Mouse (Mus musculus) heart, embryonic 15.5 days (tissue): ENCODE measurements at regions not wholly inside any gene's neighbourhood (a gene's known extent, or its start where the extent isn't known, plus 50 kb on each side); places are given as distances from the start of the nearest gene placed in this dataset.

ENCODE experiments used
- ATAC-seq: fragments of 200-750 bp; cut with Nextera tagmentation; replicated peaks from 2 replicates; pipeline ENCODE4 v1.8.0; 2017; ENCODE audit warnings: low read depth, moderate TSS enrichment; ENCODE audit not compliant: insufficient number of reproducible peaks, insufficient read depth, low FRiP score
- H3K27ac ChIP-seq: fragments of 300-500 bp; sonication (generic); 2 replicates; pipeline ENCODE4 v1.5.1; 2015; ENCODE audit warnings: mild to moderate bottlenecking, inconsistent platforms
- H3K27me3 ChIP-seq: fragments of 300-500 bp; sonication (generic); 2 replicates; pipeline ENCODE4 v1.6.1; 2015; ENCODE audit warnings: inconsistent platforms
- H3K36me3 ChIP-seq: fragments of 300-500 bp; sonication (generic); 2 replicates; pipeline ENCODE4 v1.6.1; 2015; ENCODE audit warnings: mild to moderate bottlenecking, inconsistent platforms
- H3K4me1 ChIP-seq: fragments of 300-500 bp; sonication (generic); replicated peaks from 2 replicates; pipeline ENCODE4 v1.6.1; 2015; ENCODE audit warnings: inconsistent platforms
- H3K4me2 ChIP-seq: fragments of 300-500 bp; sonication (generic); 2 replicates; pipeline ENCODE4 v1.6.1; 2015; ENCODE audit warnings: inconsistent platforms, mild to moderate bottlenecking, moderate library complexity
- H3K4me3 ChIP-seq: fragments of 300-500 bp; sonication (generic); 2 replicates; pipeline ENCODE4 v1.5.1; 2015; ENCODE audit warnings: mild to moderate bottlenecking, inconsistent platforms
- H3K9ac ChIP-seq: fragments of 300-500 bp; sonication (generic); 2 replicates; pipeline ENCODE4 v1.6.1; 2015; ENCODE audit warnings: mild to moderate bottlenecking, inconsistent platforms
- H3K9me3 ChIP-seq: fragments of 300-500 bp; sonication (generic); replicated peaks from 2 replicates; pipeline ENCODE4 v1.6.1; 2016; ENCODE audit warnings: inconsistent platforms
- WGBS: fragments of 180-500 bp; shearing (Covaris S2); methylation state at CpG from one replicate; pipeline ENCODE4 v1.1.7; 2015; ENCODE audit warnings: mixed read lengths; 5-methylcytosine and 5-hydroxymethylcytosine counted together

DNA sequence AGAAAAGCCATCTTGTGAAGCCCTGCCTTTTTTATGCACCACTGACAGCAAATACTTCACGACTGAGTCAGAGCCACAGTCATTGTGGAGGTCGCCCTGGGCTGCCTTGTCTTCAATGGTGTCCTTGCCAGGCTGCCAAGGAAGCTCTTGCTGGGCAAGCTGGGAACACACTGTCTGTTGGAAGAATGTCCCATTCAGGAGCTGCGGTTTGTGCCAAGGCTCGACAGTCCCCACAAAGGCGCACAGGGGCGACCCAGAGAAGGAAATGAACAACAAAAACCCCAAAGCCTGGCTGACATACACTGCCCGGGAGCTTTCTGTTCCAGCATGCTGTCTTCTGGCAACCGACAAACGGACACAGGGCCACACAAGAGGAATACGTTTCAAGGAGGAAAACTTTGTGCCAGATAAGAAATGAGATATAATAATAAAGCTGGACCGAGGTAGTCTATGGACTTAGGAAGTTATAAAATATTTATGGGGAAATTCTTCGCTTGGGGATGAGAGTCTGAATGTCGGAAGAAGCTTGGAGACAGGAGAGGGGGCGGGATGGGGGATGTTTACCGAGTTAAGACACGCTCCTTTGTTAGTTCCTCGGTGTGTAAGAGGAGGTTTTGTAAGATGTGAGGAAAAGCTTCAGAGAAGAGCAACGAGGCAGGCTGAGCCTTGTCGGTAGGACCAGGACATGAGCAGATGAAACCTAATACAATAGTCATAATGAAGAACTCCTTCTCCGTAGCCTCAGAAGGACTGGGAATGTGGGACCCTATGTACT, 261.5 kb downstream of the Fzd1 start:
- Histone ChIP-seq H3K4me1 (peaks cover 34% of the 10 kb centered on the region), H3K4me3 (no peak overlapping the region), H3K27me3 (no peaks in the 10 kb centered on the region), H3K4me2 (peak overlapping the region; percentile 47), H3K36me3 (no peaks in the 10 kb centered on the region), H3K27ac (peak overlapping the region; percentile 53), H3K9ac (no peak overlapping the region), H3K9me3 (no peaks in the 10 kb centered on the region)
- no peak for ATAC-seq
- WGBS, result 26% methylated on average over 20 of the region's 20 CpGs

DNA sequence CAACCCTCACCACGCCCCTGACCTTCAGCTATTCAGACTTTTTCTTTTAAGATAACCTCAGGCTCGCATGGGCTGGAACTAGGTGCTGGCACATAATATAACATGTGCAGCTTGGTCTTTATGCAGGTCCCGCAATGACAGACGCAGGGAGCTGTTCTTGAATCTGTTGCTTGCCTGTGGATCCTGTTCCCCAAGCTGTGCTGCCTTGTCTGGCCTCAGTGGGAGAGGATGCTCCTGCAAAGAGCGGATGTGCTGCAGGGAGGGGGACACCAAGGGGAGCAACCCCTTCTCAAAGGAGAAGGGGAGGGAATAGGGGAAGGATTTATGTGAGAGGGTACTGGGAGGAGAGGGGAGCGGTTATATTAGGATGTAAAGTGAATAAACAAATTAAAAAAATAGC, 262.4 kb downstream of the Fzd1 start:
- H3K9me3 ChIP-seq, result no peaks in the 10 kb centered on the region
- H3K4me2 ChIP-seq, result no peak overlapping the region
- no peak overlapping the region for H3K9ac ChIP-seq
- no peak overlapping the region for H3K4me3 ChIP-seq
- H3K27me3 ChIP-seq, result no peaks in the 10 kb centered on the region
- ATAC-seq, result no peak
- 78% methylated on average over 6 of the region's 6 CpGs for WGBS
- no peak overlapping the region for H3K27ac ChIP-seq
- peaks cover 34% of the 10 kb centered on the region for H3K4me1 ChIP-seq
- no peaks in the 10 kb centered on the region for H3K36me3 ChIP-seq

DNA sequence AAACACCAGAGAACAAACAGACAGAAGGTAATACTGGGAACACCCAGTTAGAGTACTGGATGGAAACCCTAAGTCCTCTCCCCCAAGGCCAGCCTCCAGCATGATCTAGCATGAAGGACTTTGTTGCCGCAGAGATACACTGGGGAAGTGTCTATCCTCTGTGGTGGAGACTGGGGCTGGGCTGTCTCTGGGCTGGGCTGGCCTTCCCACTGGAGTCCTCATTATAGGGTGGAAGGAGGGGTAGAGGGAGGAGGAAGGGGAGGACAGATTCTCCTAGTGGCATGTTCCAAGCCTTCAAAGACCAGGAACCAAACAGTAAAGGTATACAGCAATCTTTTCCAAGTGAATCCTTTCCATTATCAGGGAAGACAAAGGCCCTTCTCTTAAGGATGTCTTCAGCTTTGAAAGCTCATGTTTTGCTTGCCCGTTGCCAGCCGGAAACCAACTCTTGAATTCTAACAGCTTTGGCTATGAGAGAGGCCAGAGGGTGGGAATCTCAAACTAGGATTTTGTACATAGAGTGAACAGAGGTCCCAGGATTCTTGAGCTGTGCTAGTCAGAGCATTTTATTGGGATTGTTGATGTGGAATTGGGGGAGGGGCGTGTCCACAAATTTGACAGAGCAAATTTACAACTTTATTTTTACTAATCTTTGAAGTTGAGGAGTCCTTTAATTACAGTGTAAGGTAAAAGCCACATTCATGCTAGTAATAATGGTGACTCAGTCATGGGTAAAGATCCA, 271.3 kb downstream of the Fzd1 start:
- 88% methylated on average over 4 of the region's 4 CpGs for WGBS
- Histone ChIP-seq H3K36me3 (no peaks in the 10 kb centered on the region), H3K9me3 (no peaks in the 10 kb centered on the region), H3K27ac (no peak overlapping the region), H3K4me2 (no peak overlapping the region), H3K4me1 (0 out of 2 replicates have a peak, but pooled peaks cover 6% of the 10 kb centered on the region), H3K9ac (no peak overlapping the region), H3K27me3 (no peaks in the 10 kb centered on the region), H3K4me3 (no peak overlapping the region)
- no peak for ATAC-seq

DNA sequence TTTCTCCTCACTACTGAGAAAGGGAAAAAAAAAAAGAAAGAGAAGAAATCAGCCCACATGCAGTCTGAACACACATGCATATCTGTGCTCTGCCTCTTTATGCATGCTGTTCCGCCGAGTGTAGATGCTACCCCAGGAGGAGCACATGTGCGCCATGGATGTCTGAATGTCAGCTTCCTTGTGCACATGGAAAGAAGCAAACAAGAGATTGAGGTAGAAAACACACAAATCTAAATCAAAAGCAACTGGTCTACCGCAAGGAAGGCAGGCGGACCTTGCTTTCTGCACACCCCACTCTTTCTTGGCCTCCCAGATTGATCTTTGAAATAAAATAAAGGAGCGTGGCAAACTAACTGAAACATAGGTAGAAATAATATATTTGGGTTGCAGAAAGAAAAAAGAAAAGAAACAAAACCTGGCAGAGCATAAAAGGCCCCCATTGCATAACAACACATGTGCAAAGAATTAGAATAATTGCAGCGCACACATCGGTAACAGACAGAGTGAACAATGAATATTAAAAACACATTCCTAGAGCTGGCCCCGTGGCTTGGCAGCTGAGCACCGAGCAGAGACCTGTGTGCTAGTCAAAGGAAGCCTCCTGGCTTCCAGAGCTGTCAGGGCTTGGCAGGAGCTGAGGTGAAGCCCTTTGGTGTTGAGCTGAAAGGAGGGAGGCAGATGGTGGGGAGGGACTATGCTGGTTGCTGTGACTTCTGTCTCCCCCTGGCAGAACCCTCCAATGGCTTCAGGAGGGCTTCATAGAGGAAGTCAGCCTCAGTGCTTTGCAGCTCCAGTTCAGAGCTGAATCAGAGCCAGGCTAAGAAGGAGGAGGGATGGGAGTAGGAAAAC, 272.1 kb downstream of the Fzd1 start:
- Histone ChIP-seq H3K9me3 (no peaks in the 10 kb centered on the region), H3K4me1 (0 out of 2 replicates have a peak, but pooled peaks cover 6% of the 10 kb centered on the region), H3K36me3 (no peaks in the 10 kb centered on the region), H3K9ac (no peak overlapping the region), H3K27me3 (no peaks in the 10 kb centered on the region), H3K27ac (no peak overlapping the region), H3K4me3 (no peak overlapping the region), H3K4me2 (no peak overlapping the region)
- no peak for ATAC-seq
- WGBS, result 64% methylated on average over 10 of the region's 10 CpGs

DNA sequence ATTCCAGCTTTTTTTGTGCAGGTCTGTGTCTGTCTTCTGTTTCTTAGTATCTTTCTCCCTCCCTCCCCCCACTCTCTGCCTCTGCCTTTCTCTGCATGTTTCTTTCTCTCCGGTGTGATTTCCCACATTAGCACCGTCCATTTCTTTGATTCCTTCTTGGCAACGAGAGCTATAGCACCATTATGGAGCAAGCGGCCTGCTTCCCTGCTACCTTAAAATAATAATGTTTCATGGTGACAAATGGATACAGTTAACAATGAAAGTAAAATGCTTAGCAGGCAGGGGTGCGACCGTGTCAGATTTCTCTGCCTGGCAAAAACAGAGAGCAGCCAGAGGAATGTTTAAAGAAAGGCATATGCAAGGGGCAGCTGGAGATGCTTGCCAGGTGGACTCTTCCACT, 273.1 kb downstream of the Fzd1 start:
- H3K9me3 ChIP-seq, result no peaks in the 10 kb centered on the region
- 0 out of 2 replicates have a peak, but pooled peaks cover 6% of the 10 kb centered on the region for H3K4me1 ChIP-seq
- no peak overlapping the region for H3K27ac ChIP-seq
- no peaks in the 10 kb centered on the region for H3K27me3 ChIP-seq
- H3K4me3 ChIP-seq, result no peak overlapping the region
- H3K4me2 ChIP-seq, result no peak overlapping the region
- WGBS, result 39% methylated on average over 6 of the region's 6 CpGs
- no peaks in the 10 kb centered on the region for H3K36me3 ChIP-seq
- H3K9ac ChIP-seq, result no peak overlapping the region
- ATAC-seq, result no peak

GRCm38 (mm10) chr5:4484151-4484550, 273.7 kb downstream of the Fzd1 start:
- H3K27ac ChIP-seq, result no peak overlapping the region
- H3K36me3 ChIP-seq, result no peaks in the 10 kb centered on the region
- no peaks in the 10 kb centered on the region for H3K27me3 ChIP-seq
- H3K4me1 ChIP-seq, result 0 out of 2 replicates have a peak, but pooled peaks cover 6% of the 10 kb centered on the region
- ATAC-seq, result no peak
- H3K9ac ChIP-seq, result no peak overlapping the region
- H3K4me2 ChIP-seq, result no peak overlapping the region
- H3K4me3 ChIP-seq, result no peak overlapping the region
- H3K9me3 ChIP-seq, result no peaks in the 10 kb centered on the region
- 86% methylated on average over 1 of the region's 1 CpGs for WGBS

DNA sequence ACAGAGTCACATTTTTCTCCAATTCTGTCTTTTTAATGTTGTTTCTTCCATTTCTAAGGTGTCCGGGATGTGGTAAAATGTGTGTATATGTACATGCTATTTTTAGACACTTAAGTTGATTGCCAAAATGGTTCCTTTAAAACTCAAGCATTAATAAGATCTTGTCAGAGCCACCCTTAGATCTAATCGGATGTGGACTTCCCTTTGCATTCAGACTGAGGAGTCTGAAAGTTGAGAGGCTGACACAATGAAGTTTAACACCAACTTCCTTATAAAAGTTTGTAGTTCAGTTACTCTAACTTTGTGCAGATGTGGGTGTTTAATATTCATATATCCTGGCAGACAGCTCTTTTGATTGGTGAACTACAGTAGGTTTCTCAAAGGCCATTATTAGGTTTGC, 282.1 kb downstream of the Mterf1b start:
- H3K27me3 ChIP-seq, result no peaks in the 10 kb centered on the region
- 70% methylated on average over 2 of the region's 2 CpGs for WGBS
- no peaks in the 10 kb centered on the region for H3K9me3 ChIP-seq
- H3K36me3 ChIP-seq, result no peaks in the 10 kb centered on the region
- ATAC-seq, result no peak
- no peaks in the 10 kb centered on the region for H3K4me1 ChIP-seq
- H3K4me2 ChIP-seq, result no peak overlapping the region
- no peak overlapping the region for H3K9ac ChIP-seq
- H3K27ac ChIP-seq, result no peak overlapping the region
- H3K4me3 ChIP-seq, result no peak overlapping the region
